Mouse (Mus musculus): ENCODE data around the gene Vmn1r45.

DNA sequence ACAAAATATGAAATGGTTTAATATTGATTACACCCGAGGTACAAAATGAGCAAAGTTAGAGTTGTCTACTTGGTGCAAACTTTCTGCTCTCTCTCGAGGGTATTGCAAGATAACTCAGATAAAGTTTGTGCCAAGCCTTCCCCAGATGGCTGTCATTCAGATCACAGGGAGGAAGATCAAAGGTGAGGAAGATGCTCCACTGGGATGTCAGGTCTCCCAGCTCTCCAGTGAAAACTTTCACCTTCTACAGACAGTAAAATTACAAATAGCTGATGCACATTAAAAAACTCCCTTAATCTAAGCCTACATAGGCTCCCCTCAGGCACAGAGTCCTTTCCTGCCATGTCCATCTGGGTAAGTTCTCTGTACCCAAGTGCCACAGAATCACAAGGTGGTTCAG lies 28.6 kb upstream of the Vmn1r45 start, which contains the start of gene Vmn1r46:
- TF ChIP-seq SRF (IDR thresholded peaks at IDR 0.05; ENCODE audit: control insufficient read depth, insufficient read length, low read depth) (no peak), E2F4 (IDR thresholded peaks at IDR 0.05; ENCODE audit: insufficient read depth) (no peak), MAX (IDR thresholded peaks at IDR 0.05; ENCODE audit: low read depth) (no peak), USF1 (IDR thresholded peaks at IDR 0.05; ENCODE audit: low read depth) (no peak), POLR2A (IDR thresholded peaks at IDR 0.05; ENCODE audit: insufficient read length, low read depth) (no peak), CEBPB (IDR thresholded peaks at IDR 0.05; ENCODE audit: insufficient read depth, poor library complexity, severe bottlenecking) (no peak), TCF12 (IDR thresholded peaks at IDR 0.05; ENCODE audit: insufficient read depth, poor library complexity, severe bottlenecking) (no peak), POLR2AphosphoS2 (IDR thresholded peaks at IDR 0.05; ENCODE audit: insufficient read length, low read depth) (no peak)
